Mouse (Mus musculus) heart, adult 2 months (tissue): ENCODE results near the gene Gpr156.

ENCODE experiments used
- CTCF ChIP-seq: fragments of 200-600 bp; IDR thresholded peaks from 2 replicates; pipeline ENCODE4 v1.8.1; 2022; ENCODE audit warnings: antibody characterized with exemption, mild to moderate bottlenecking, moderate library complexity
- EP300 ChIP-seq: fragments of 200-500 bp; IDR thresholded peaks from 2 replicates; pipeline ENCODE4 v1.6.1; 2011; ENCODE audit warnings: low read depth, low read length, control low read depth; ENCODE audit not compliant: insufficient read depth
- POLR2A ChIP-seq: fragments of 200-500 bp; IDR thresholded peaks from 2 replicates; pipeline ENCODE4 v1.6.1; 2011; ENCODE audit warnings: mild to moderate bottlenecking, low read depth, low read length, control low read depth; ENCODE audit not compliant: insufficient read depth

DNA sequence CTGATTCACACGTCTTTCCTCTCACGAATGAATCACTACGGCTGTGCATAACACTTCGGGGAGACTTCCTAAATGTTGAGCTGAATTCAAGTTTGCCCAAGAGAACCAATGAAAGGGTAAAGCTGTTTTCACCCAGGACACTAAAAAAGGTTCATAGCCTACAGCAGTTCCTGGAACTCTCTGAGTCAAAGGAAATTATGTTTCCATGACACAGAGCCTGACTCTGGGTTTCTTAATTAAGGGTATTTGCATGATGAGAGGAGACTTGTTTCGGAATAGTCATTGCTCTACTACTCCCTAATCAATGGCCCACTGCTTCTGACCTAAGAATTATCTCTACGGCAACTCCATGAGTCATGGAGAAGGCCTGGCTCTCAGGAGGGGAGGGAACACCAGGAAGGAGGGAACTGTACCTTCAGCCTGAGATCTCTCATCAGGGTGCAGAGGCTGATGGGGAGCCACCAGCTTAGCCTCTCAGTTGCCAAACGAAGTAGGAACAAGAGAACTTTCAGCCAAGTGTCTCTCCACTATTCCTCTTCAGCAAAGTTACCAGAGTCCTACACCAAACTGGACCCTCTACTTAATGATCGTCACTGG is 100.7 kb downstream of the Gpr156 start:
- TF ChIP-seq CTCF (no peak), POLR2A (no peak), EP300 (no peak)
